Mouse (Mus musculus): ENCODE data around the gene Crybg1. TPM values are rescaled to one million over a fixed set of nuclear protein-coding genes. Genes with fewer than 3 reads are reported as not detected.

The Crybg1 gene
- total RNA-seq, 1 experiment = 2.5 TPM

GRCm38 (mm10) chr10:44018562-44018961 lies 130.1 kb downstream of the Crybg1 start:
- DNase-seq (ENCODE audit: low read depth, low spot score) = no peak
- Histone ChIP-seq H3K27ac (ENCODE audit: insufficient read depth, low read depth, low read length, poor library complexity, severe bottlenecking) (no peak overlapping the region), H3K36me3 (ENCODE audit: control insufficient read depth, insufficient read depth, low read length, poor library complexity, severe bottlenecking) (no peaks in the 10 kb centered on the region), H3K4me3 (ENCODE audit: insufficient read depth in 1 of 2, low read depth in 1 of 2, low read length in 2 of 2, poor library complexity in 1 of 2, severe bottlenecking in 1 of 2) (no peak overlapping the region), H3K4me1 (ENCODE audit: control insufficient read depth in 2 of 2, insufficient read depth in 2 of 2, low read length in 2 of 2, poor library complexity in 1 of 2) (no peaks in the 10 kb centered on the region), H3K9ac (ENCODE audit: insufficient read depth, low read depth, low read length, poor library complexity, severe bottlenecking) (no peak overlapping the region), H3K9me3 (ENCODE audit: control insufficient read depth, insufficient read depth, low read depth, low read length) (no peaks in the 10 kb centered on the region)
- no peak for TF ChIP-seq CHD2 (IDR thresholded peaks at IDR 0.05; ENCODE audit: low read depth, low read length)
- no peak for TF ChIP-seq HCFC1 (IDR thresholded peaks at IDR 0.05; ENCODE audit: borderline replicate concordance, insufficient read depth, low read length)
- no peak for TF ChIP-seq ZNF384 (IDR thresholded peaks at IDR 0.05; ENCODE audit: low read depth, low read length)
- TF ChIP-seq ZC3H11A (IDR thresholded peaks at IDR 0.05; ENCODE audit: borderline replicate concordance, low read depth, low read length) = no peak
- no peak for TF ChIP-seq MAFK (IDR thresholded peaks at IDR 0.05; ENCODE audit: insufficient read depth, low read depth, low read length)
- in situ Hi-C loops (cut with MboI; ENCODE audit: low sequenced_read_pairs in 2 of 2, unreplicated experiment in 2 of 2) = no loop called here

- Histone ChIP-seq H3K4me1 (ENCODE audit: control insufficient read depth in 2 of 2, insufficient read depth in 2 of 2, low read length in 2 of 2, poor library complexity in 1 of 2) (no peaks in the 10 kb centered on the region), H3K4me3 (ENCODE audit: insufficient read depth in 1 of 2, low read depth in 1 of 2, low read length in 2 of 2, poor library complexity in 1 of 2, severe bottlenecking in 1 of 2) (no peak overlapping the region), H3K36me3 (ENCODE audit: control insufficient read depth, insufficient read depth, low read length, poor library complexity, severe bottlenecking) (no peaks in the 10 kb centered on the region), H3K9me3 (ENCODE audit: control insufficient read depth, insufficient read depth, low read depth, low read length) (no peaks in the 10 kb centered on the region), H3K9ac (ENCODE audit: insufficient read depth, low read depth, low read length, poor library complexity, severe bottlenecking) (no peak overlapping the region), H3K27ac (ENCODE audit: insufficient read depth, low read depth, low read length, poor library complexity, severe bottlenecking) (no peak overlapping the region)
- in situ Hi-C loops (cut with MboI; ENCODE audit: low sequenced_read_pairs in 2 of 2, unreplicated experiment in 2 of 2) = no loop called here
- no peak for DNase-seq (ENCODE audit: low read depth, low spot score)
- TF ChIP-seq HCFC1 (IDR thresholded peaks at IDR 0.05; ENCODE audit: borderline replicate concordance, insufficient read depth, low read length) = no peak
- no peak for TF ChIP-seq CHD2 (IDR thresholded peaks at IDR 0.05; ENCODE audit: low read depth, low read length)
- TF ChIP-seq MAFK (IDR thresholded peaks at IDR 0.05; ENCODE audit: insufficient read depth, low read depth, low read length) = no peak
Observed at GRCm38 (mm10) chr10:44015631-44016030, 133.0 kb downstream of the Crybg1 start.

DNA sequence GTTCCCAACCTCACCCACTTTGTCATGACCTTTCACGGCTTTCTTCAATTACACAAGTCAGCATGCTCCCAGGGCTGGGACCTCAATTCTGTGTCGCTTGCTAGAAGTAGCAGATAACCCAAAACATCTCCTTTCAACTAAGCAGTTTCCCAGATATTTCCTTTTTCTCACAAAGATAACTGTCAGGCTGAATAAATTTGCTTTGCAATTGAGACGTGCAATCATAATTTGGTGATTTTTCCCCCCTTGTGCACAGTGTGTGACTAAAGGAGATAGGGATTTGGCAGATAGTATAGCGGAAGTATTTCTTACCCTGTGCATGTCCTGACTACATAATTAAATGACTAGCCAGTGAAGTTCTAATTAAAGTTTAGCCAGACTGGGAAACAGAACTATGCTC lies 134.8 kb downstream of the Crybg1 start:
- Histone ChIP-seq H3K9ac (ENCODE audit: insufficient read depth, low read depth, low read length, poor library complexity, severe bottlenecking) (no peak overlapping the region), H3K36me3 (ENCODE audit: control insufficient read depth, insufficient read depth, low read length, poor library complexity, severe bottlenecking) (no peaks in the 10 kb centered on the region), H3K9me3 (ENCODE audit: control insufficient read depth, insufficient read depth, low read depth, low read length) (no peaks in the 10 kb centered on the region), H3K27ac (ENCODE audit: insufficient read depth, low read depth, low read length, poor library complexity, severe bottlenecking) (no peak overlapping the region), H3K4me1 (ENCODE audit: control insufficient read depth in 2 of 2, insufficient read depth in 2 of 2, low read length in 2 of 2, poor library complexity in 1 of 2) (no peaks in the 10 kb centered on the region), H3K4me3 (ENCODE audit: insufficient read depth in 1 of 2, low read depth in 1 of 2, low read length in 2 of 2, poor library complexity in 1 of 2, severe bottlenecking in 1 of 2) (no peak overlapping the region)
- in situ Hi-C loops (cut with MboI; ENCODE audit: low sequenced_read_pairs in 2 of 2, unreplicated experiment in 2 of 2) = no loop called here
- DNase-seq (ENCODE audit: low read depth, low spot score) = no peak
- TF ChIP-seq CHD2 (IDR thresholded peaks at IDR 0.05; ENCODE audit: low read depth, low read length) = no peak
- TF ChIP-seq ZNF384 (IDR thresholded peaks at IDR 0.05; ENCODE audit: low read depth, low read length) = no peak
- TF ChIP-seq MAFK (IDR thresholded peaks at IDR 0.05; ENCODE audit: insufficient read depth, low read depth, low read length) = no peak
- no peak for TF ChIP-seq ZC3H11A (IDR thresholded peaks at IDR 0.05; ENCODE audit: borderline replicate concordance, low read depth, low read length)

DNA sequence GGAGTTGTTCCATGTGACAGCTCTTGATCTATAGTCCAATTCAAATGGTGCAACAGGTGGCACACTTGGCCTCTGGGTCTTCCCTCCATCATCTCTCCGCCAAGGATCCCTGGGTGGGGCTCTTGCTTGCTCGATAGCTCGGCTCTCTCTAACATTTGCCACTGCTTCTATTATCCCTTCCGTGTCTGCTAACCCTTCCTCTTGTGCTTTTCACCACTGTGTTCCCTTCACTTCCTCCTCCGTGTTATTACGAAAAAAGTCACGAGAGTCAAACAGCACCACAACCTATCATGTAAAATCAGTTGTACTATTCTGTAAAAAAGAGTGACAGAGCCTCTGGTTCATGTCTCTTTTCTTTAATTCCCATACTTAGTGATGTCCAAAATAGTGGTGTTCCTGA lies 137.2 kb downstream of the Crybg1 start:
- Histone ChIP-seq H3K36me3 (ENCODE audit: control insufficient read depth, insufficient read depth, low read length, poor library complexity, severe bottlenecking) (no peaks in the 10 kb centered on the region), H3K4me3 (ENCODE audit: insufficient read depth in 1 of 2, low read depth in 1 of 2, low read length in 2 of 2, poor library complexity in 1 of 2, severe bottlenecking in 1 of 2) (no peak overlapping the region), H3K27ac (ENCODE audit: insufficient read depth, low read depth, low read length, poor library complexity, severe bottlenecking) (no peak overlapping the region), H3K9ac (ENCODE audit: insufficient read depth, low read depth, low read length, poor library complexity, severe bottlenecking) (no peak overlapping the region), H3K4me1 (ENCODE audit: control insufficient read depth in 2 of 2, insufficient read depth in 2 of 2, low read length in 2 of 2, poor library complexity in 1 of 2) (no peaks in the 10 kb centered on the region; a peak in 1 of 4 replicates), H3K9me3 (ENCODE audit: control insufficient read depth, insufficient read depth, low read depth, low read length) (no peaks in the 10 kb centered on the region)
- in situ Hi-C loops (cut with MboI; ENCODE audit: low sequenced_read_pairs in 2 of 2, unreplicated experiment in 2 of 2) = no loop called here
- TF ChIP-seq ZC3H11A (IDR thresholded peaks at IDR 0.05; ENCODE audit: borderline replicate concordance, low read depth, low read length) (no peak), ZNF384 (IDR thresholded peaks at IDR 0.05; ENCODE audit: low read depth, low read length) (no peak), HCFC1 (IDR thresholded peaks at IDR 0.05; ENCODE audit: borderline replicate concordance, insufficient read depth, low read length) (no peak), CHD2 (IDR thresholded peaks at IDR 0.05; ENCODE audit: low read depth, low read length) (no peak)
- DNase-seq (ENCODE audit: low read depth, low spot score) = no peak

DNA sequence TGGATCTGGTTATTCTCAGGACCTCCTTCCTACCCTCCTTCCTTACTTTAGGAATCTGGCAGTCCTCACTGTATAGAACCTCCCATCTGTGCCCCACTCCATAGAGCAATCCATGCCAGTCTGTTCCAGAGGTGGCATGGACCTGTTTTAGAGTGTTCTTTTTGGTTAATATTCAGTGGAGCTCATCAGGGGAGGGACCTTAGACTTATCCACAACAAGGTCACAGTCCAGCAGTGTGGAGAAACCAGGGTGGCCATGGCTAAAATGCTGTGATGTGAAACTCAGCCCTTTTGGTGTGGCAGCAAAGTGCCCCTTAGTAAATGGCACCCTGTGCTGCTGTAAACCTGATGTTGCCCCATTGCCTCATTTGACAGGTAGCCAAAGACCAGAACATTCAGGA lies 139.8 kb downstream of the Crybg1 start:
- no peaks in the 10 kb centered on the region; a peak in 1 of 4 replicates for H3K4me1 ChIP-seq (ENCODE audit: control insufficient read depth in 2 of 2, insufficient read depth in 2 of 2, low read length in 2 of 2, poor library complexity in 1 of 2)
- no peak for DNase-seq (ENCODE audit: low read depth, low spot score)
- no peak overlapping the region for H3K9ac ChIP-seq (ENCODE audit: insufficient read depth, low read depth, low read length, poor library complexity, severe bottlenecking)
- in situ Hi-C loops (cut with MboI; ENCODE audit: low sequenced_read_pairs in 2 of 2, unreplicated experiment in 2 of 2) = no loop called here
- TF ChIP-seq MAFK (IDR thresholded peaks at IDR 0.05; ENCODE audit: insufficient read depth, low read depth, low read length) = no peak
- no peak for TF ChIP-seq ZNF384 (IDR thresholded peaks at IDR 0.05; ENCODE audit: low read depth, low read length)
- no peak for TF ChIP-seq ZC3H11A (IDR thresholded peaks at IDR 0.05; ENCODE audit: borderline replicate concordance, low read depth, low read length)
- H3K4me3 ChIP-seq (ENCODE audit: insufficient read depth in 1 of 2, low read depth in 1 of 2, low read length in 2 of 2, poor library complexity in 1 of 2, severe bottlenecking in 1 of 2) = no peak overlapping the region
- no peak overlapping the region for H3K27ac ChIP-seq (ENCODE audit: insufficient read depth, low read depth, low read length, poor library complexity, severe bottlenecking)
- H3K9me3 ChIP-seq (ENCODE audit: control insufficient read depth, insufficient read depth, low read depth, low read length) = no peaks in the 10 kb centered on the region
- no peaks in the 10 kb centered on the region for H3K36me3 ChIP-seq (ENCODE audit: control insufficient read depth, insufficient read depth, low read length, poor library complexity, severe bottlenecking)
